Mouse (Mus musculus): ENCODE data around the gene Lyrm9.
A peak's percentile ranks its signal among the peaks of the same experiment; 100 is the strongest.

Lyrm9 gene

GRCm38 (mm10) chr11:78815986-78816792 lies 10.2 kb upstream of the Lyrm9 start:
- DNase-seq, result no peak

GRCm38 (mm10) chr11:78817311-78818022 lies 8.9 kb upstream of the Lyrm9 start:
- DNase-seq, result no peak

- DNase-seq, result no peak
These were observed 5.9 kb upstream of the Lyrm9 start for GRCm38 (mm10) chr11:78820337-78821000.

- no peak for DNase-seq
These were observed 3.4 kb upstream of the Lyrm9 start for GRCm38 (mm10) chr11:78822792-78823498.

- DNase-seq, result no peak
These were observed 1.2 kb downstream of the Lyrm9 start for GRCm38 (mm10) chr11:78827546-78827945.

- no peak for DNase-seq
These were observed 2.0 kb downstream of the Lyrm9 start for GRCm38 (mm10) chr11:78828386-78828785.

- no peak for DNase-seq
These were observed 3.0 kb downstream of the Lyrm9 start for GRCm38 (mm10) chr11:78829373-78829772.

- no peak for DNase-seq
These were observed 3.8 kb downstream of the Lyrm9 start for GRCm38 (mm10) chr11:78830180-78830579.

- DNase-seq, result peak; percentile 92
These were observed 5.3 kb downstream of the Lyrm9 start for GRCm38 (mm10) chr11:78831716-78832115.

- no peak for DNase-seq
These were observed 5.8 kb downstream of the Lyrm9 start for GRCm38 (mm10) chr11:78832117-78832726.

GRCm38 (mm10) chr11:78832816-78833314 lies 6.5 kb downstream of the Lyrm9 start:
- no peak for DNase-seq

GRCm38 (mm10) chr11:78836486-78836885 lies 10.1 kb downstream of the Lyrm9 start:
- no peak for DNase-seq

- DNase-seq, result no peak
These were observed 11.6 kb downstream of the Lyrm9 start for GRCm38 (mm10) chr11:78837989-78838388.

GRCm38 (mm10) chr11:78839491-78839890 lies 13.1 kb downstream of the Lyrm9 start:
- DNase-seq, result no peak

- no peak for DNase-seq
These were observed 13.8 kb downstream of the Lyrm9 start for GRCm38 (mm10) chr11:78840141-78840540.

GRCm38 (mm10) chr11:78841987-78842386 lies 15.6 kb downstream of the Lyrm9 start:
- DNase-seq, result no peak

GRCm38 (mm10) chr11:78846620-78847019 lies 20.2 kb downstream of the Lyrm9 start:
- DNase-seq, result no peak

GRCm38 (mm10) chr11:78847884-78848848 lies 21.8 kb downstream of the Lyrm9 start:
- DNase-seq, result no peak

GRCm38 (mm10) chr11:78849859-78850258 lies 23.5 kb downstream of the Lyrm9 start:
- no peak for DNase-seq

- DNase-seq, result no peak
These were observed 25.0 kb downstream of the Lyrm9 start for GRCm38 (mm10) chr11:78851216-78851870.

- no peak for DNase-seq
These were observed 25.5 kb downstream of the Lyrm9 start for GRCm38 (mm10) chr11:78851871-78852265.
